Mouse (Mus musculus): ENCODE measurements at regions not wholly inside any gene's neighbourhood (a gene's known extent, or its start where the extent isn't known, plus 50 kb on each side); places are given as distances from the start of the nearest gene placed in this dataset.

DNA sequence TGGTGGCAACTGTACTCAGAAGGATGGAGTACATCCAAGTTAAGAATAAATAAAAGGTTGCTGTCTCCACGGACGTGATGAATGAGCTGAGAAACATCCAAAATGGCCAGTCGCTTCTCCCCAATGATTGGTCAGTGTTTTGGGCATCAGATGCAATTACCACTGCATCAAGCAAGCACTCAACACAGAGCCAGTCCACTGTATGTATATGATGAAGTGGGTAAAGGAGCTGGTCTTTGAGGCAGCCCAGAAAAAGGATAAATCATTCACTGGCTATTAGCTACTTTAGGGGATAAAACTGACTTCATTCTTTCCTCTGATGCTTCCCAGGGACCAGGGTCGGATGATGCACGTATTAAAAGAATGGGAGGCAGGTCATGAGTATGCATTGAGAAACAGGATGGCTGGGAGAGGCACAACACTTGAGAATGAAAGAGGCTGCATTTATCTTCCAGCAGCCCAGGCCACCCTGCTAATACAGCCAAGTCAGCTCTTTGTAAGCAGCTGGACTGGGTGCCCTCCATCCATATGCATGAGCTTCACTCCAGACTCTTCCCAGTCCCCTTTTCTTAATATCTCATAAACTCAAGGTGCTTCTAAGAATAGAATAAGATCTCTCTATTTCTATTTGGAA lies 73.1 kb upstream of the Fbxl7 start:
- no peak for TF ChIP-seq CTCF (IDR thresholded peaks at IDR 0.05; ENCODE audit: low read depth)
- TF ChIP-seq EP300 (IDR thresholded peaks at IDR 0.05; ENCODE audit: low read depth) = no peak

Measured in liver, embryonic 14.5 days (tissue).